Mouse (Mus musculus): ENCODE data around the gene 2010315B03Rik.
"Not testable (repeated sequence)": the region's sequence is repeated elsewhere in the genome, so short reads cannot be mapped to it uniquely, and the experiment has no call there.

2010315B03Rik gene

DNA sequence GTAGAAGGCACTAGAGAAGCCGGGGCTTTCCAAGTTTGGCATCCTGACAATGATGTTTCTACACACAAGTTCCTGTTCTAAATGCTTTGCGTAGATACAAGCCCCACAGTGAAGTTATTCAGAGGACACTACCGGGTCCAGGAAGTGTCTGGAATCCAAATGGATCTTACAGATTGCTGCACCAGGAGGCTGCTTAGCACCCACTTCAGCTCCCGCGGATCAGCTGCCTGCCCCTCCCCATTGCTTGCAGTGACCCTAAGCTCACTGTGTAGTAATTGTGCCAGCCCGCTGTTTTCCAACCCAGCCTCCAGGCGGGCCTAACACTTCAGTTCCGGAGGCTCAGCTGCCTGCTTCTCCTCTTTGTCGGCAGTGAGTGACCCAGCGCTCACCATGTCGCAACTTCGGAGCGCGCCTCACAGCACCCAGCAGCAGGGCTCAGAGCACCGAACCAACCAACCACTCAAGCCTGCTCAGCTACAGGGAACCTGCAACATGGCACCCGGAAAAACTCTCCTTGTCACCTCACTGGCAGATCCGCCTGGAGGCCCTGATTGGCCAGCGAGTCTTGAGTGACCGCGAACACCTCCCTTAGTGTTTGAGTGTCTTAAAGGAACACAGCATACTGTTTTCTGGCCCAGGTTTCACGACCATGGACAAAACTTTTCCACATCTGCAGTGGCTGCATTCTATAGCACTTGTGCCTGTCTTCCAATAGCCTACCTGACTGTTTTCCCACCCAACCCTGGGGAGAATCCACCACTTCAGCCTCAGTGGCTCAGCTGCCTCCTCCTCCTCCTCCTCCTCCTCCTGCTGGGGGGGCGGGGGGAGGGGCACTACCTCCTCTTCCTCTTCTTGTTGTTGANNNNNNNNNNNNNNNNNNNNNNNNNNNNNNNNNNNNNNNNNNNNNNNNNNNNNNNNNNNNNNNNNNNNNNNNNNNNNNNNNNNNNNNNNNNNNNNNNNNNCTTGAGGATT is at the start of gene 2010315B03Rik:
2010315B03Rik (minus strand) TSS at position 526 of the 972 bp plus-strand sequence.
- DNase-seq, result peak; percentile 92

DNA sequence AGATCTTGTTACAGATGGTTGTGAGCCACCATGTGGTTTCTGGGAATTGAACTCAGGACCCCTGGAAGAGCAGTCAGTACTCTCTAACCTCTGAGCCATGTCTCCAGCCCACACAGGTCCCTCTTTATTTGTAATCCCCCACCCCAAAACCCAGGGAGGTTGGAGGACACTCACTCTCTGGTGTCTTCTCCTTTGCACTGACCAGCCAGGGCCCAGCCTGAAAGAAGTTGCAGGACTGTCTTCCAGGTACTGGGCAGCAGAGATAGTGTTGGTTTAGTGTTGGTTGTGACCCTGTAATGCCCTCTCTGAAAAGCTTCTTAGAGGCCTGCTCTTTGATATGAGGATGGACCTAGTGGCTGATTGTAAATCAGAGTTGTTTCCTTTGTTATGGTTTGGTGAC is 994 bp downstream of the 2010315B03Rik start:
- DNase-seq, result no peak

DNA sequence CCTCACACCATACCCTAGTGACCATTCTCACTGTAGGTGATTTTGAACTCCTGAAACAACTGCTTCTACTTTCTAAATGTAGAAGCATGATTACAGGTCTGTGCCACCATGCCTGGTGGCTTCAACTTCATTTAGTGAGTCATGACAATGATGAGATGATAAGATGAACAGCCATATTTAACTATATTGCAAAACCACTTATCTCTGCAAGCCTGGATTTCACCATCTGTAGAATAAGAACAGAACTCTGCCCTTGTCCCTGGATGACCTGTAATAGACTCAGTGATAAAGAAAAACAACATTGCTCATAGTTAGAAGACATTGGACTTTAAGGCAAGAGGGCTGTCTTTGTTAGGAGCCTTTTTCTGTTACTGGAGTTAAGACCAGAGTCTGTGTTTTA is 24.2 kb downstream of the 2010315B03Rik start:
- DNase-seq, result no peak

DNA sequence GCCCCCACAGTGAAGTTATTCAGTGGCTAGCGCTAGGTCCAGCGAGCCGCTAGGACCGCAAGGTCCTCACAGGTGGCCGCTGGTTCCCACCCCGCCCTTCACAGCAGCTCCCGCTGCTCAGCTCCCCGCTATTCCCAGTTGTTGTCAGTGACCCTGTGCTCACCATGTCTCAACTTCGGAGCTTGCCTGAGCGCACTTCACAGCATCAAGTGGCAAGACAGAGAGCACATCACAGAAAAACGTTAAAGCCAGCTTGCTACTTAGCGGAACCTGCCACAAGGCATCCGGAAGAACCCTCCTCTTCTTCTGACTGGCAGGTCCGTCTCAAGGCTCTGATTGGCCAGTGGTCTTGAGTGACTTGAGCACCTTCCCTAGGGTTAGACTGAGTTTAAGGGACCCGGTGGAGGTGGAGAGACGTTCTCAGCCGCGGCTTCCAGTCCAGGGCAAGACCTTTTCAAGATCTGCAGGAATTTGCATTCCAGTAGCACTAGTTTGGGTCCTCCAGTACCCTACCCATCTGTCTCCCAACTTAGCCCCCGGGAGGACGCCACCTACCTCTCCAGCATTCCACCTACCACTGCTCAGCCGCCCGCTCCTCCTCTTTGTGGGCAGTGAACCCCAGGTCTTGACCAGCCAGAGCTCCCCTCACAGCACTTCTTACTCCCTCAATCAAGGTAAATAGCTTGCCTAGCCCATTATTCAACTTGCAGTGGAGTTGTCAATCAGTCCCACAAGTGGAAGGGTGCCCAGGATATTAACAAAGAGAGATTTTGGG is 30.4 kb downstream of the 2010315B03Rik start:
- DNase-seq, result peak; percentile 90

DNA sequence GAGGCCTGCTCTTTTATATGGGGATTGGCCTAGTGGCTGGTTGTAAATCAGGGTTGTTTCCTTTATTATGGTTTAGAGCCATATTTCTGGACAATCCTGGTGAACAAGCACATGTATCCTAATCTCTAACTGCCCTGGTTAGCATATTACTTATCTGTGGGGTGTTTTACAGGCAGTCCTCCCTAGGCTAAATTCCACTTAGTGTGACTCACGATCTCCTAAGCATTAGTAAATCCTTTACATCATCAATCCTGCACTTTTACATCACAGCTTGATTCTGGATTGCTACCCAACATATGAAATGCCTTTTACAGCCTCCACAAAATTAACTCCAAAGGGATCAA is 31.1 kb downstream of the 2010315B03Rik start:
- DNase-seq, result no peak

DNA sequence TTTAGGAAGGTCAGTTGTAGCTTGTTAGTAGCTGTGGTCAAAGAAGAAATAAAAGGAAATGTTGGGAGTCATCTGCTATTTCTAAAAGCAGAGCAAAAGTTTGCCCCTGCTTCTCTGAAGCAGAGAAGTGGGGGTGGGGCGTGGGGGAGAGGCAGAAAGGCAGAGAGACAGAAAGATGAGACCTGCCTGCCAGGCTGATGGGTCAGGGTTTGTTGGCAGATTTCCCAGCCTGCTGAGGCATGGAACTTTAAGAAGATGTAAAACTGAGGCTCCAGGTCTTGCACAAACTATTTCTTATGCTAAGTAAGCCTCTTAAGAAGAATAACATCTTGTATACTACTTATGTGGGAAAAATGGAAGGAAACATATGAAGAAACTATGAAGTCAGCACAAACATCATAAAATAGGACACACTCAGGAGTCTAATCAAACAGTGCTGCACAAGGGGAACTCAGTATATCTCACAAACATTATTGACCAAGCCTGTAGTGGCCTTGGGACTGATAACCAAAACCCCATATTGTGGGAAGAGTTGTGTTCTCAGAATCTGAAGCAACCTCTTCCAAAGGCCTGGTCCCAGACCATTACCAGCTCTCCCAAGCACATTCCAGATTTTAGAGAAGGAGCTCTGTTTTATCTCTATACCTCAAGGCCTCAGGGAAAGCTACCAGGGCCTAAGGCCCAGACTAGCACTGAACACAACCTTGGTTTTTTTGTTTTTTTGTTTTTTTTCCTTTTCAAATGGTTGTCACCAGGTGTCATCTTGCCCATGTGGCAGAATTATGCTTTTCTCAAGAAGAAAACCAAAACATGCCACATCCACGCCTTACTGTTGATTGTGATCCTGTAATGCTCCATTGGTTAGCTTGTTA is 31.7 kb downstream of the 2010315B03Rik start:
- DNase-seq, result peak in 1 of 2 experiments; percentile 43

DNA sequence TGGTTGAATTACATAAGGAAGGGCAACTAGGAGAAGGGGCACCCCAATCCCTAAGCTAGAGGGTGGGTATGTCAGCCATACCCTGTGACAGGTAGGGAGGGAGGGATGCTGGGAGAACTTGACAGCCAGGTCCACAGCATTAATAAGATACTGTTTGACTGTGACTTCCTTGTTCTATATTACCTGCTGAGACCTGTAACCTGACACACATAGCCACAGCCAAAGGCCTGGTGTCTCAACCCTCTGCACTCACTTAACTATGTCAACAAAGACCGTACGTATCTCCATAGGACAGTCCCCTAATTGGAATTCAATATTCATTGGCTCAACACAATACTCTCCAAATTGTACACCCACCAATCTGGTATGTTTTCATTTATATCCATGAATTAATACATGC is 33.2 kb downstream of the 2010315B03Rik start:
- no peak for DNase-seq

DNA sequence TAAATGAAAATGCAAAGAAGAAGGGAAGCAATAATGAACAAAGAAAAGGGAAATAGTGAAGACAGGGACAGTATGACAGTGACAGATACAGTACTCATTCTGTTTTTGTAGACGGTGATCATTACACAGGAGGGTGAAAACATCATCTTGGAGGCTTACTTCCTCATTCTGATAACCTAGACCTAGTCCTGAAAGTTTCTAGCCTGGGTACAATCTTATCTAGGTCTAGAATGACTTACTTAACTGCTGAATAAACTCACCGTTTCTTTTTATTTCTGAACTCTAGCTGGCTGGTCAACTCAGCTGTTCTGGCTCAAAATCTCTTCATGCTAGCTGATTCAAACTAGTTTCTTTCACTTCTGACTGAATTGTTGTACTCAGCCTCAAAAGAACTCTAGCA is 37.4 kb downstream of the 2010315B03Rik start:
- DNase-seq, result no peak

DNA sequence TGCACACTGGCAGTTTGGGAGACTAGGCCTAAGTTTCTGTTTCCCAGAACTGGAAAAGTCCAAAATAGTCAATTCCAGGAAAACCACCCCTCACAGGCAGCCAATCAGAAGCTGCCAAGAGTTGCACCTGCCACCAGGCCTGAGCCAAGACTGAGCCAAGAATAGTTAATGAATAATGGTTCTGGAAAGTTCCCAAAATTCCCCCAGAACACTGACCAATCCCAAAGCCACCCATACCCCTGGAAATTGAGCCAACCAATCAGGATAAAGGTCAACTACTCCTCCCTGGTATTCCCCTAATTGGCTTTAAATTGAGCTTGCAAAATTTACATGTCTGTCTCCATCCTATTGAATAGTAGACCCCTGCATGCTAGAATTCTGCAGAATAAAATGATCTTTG is 39.3 kb downstream of the 2010315B03Rik start:
- DNase-seq, result peak; percentile 43 to 46

DNA sequence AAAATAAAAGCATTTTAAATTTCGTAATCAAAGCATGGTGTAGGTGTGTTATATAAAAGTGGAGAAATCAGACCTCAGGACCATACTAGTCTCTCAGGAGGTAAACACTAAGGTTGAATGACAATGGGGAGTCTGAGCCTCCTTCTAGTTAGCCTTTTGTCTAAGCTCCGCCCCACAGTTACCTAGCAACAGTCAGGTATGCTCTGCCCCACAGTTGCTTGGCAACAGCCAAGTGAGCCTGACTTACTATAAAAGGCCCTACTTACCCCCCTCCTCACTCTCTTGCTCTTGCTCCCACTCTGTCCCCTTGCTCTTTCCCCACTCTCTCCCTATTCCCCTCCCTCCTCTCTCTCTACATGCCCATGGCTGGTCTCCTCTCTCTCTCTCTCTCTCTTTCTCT is 44.6 kb downstream of the 2010315B03Rik start:
- DNase-seq, result no peak

DNA sequence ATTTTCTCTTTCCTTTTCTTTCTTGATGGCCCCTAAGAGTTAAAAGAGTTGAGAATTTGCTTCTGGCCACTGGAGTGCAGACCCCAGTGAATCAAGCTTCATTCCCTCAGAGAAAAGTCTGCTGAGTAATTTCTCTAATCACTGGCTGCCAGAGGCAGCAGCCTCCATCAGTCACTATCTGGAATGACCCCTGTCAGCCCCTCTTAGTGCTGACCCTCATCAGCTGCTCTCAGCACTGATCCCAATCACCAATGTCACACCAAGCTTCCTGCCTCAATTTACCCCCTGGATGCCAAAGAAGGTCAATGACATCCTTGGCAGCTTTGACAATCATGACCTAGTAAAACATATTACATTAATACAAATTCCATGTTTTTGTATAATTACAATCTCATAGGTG is 45.0 kb downstream of the 2010315B03Rik start:
- no peak for DNase-seq

DNA sequence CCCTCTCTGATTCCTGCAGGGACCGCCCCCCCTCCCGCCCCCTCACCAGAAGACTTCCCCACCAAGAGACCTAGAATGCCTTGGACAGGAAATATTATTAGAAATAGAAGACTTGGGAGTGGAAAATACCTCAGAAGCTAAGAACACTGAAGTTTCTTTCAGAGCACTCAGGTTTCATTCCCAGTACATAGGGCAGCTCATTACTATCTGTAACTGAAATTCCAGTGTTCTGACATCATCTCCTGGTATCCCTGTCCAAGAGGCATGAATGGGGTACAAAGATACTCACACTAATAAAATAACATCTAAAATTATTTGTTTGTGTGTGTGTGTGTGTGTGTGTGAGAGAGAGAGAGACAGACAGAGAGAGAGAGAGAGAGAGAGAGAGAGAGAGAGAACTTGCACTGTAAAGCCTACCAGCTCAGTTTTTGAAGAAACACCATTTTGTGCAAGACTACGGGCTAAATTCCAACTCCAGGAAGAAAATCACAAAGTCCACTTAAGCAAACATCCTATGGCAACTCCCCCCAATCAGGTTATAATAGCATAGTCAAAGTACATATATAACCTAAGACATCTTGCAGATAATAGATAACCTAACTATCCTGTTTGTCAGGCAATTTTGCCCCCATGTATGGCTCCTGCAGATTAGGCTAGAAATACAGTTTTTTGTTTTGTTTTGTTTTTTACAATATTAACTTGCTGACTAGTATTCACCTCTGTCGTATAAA is 49.3 kb downstream of the 2010315B03Rik start:
- DNase-seq, result no peak

DNA sequence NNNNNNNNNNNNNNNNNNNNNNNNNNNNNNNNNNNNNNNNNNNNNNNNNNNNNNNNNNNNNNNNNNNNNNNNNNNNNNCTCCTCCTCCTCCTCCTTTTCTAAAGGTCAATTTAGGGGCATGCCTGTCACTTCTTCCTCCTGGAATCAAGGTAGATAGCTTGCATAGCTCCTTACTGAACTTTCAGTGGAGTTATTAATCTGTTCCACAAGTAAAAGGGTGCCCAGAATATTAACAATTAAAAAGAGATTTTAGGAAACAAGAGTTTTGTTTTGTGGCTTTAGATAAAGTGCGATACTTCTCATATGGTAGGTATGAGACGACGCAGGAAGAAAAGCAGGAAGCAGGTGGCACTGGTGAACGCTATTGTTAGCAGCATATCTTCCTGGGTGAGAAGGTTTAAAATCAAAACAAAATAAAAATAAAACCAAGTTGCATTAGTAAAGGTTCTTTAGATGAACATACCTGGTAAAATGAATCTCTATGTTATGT is 54.4 kb downstream of the 2010315B03Rik start:
- DNase-seq, result no peak

DNA sequence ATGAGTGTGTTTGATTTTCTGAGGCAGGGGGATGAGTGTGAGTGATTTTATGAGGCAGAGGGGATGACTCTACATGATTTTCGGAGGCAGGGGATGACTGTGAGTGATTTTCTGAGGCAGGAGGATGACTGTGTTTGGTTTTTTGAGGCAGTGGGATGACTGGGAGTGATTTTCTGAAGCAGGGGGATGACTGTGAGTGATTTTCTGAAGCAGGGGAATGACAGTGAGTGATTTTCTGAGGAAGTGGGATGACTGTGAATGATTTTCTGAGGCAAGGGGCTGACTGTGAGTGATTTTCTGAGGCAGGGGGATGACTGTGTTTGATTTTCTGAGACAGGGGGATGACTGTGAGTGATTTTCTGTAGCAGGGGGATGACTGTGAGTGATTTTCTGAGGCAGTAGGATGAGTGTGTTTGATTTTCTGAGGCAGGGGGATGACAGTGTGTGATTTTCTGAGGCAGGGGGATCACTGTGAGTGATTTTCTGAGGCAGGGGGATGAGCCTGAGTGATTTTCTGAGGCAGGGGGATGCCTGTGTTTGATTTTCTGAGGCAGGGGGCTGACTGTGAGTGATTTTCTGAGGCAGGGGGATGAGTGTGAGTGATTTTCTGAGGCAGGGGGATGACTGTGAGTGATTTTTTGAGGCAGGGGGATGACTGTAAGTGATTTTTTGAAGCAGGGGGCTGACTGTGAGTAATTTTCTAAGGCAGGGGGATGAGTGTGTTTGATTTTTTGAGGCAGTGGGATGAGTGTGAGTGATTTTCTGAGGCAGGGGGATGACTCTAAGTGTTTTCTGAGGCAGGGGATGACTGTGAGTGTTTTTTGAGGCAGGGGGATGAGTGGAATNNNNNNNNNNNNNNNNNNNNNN is 55.1 kb downstream of the 2010315B03Rik start:
- no peak for DNase-seq

DNA sequence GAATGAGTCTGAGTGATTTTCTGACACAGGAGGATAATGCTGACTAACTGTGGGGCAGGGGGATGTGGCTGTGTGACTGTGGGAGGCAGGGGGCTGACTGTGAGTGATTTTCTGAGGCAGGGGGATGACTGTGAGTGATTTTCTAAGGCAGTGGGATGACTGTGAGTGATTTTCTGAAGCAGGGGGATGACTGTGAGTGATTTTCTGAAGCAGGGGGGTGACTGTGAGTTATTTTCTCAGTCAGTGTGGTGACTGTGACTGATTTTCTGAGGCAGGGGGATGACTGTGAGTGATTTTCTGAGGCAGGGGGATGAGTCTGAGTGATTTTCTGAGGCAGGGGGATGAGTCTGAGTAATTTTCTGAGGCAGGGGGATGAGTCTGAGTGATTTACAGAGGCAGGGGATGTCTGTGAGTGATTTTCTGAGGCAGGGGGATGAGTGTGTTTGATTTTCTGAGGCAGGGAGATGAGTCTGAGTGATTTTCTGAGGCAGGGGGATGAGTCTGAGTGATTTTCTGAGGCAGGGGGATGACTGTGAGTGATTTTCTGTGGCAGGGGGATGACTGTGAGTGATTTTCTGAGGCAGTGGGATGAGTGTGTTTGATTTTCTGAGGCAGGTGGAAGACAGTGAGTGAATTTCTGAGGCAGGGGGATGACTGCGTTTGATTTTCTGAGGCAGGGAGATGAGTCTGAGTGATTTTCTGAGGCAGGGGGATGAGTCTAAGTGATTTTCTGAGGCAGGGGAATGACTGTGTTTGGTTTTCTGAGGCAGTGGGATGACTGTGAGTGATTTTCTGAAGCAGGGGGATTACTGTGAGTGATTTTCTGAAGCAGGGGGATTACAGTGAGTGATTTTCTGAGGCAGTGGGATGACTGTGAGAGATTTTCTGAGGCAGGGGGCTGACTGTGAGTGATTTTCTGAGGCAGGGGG is 56.0 kb downstream of the 2010315B03Rik start:
- DNase-seq, result not testable (repeated sequence)

DNA sequence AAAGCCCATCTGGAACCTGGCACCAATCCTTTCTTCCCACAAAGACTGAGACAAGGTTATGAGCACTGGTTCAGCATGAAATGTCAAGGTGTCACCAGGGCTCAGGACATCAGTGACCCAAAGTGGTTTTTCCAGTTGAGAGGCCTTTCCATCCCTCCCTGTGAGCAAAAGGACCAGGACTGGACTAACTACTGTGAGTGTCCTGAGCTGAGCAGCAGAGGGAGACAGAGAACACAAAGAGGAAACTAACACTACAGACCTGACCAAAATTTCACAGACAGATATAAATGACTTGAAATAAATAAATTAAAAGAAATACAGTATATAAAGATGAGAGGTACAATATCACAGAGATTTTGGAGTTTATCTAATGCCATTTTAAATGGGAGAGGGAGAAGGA is 61.1 kb downstream of the 2010315B03Rik start:
- DNase-seq, result no peak

Data from kidney, adult 8-10 months (tissue).